Mouse (Mus musculus): ENCODE measurements around the gene 1700024P04Rik.
"Not testable (repeated sequence)": the region's sequence is repeated elsewhere in the genome, so short reads cannot be mapped to it uniquely, and the experiment has no call there.

The 1700024P04Rik gene

GRCm38 (mm10) chr13:98984465-98984864 lies at the start of gene 1700024P04Rik:
TSS of gene 1700024P04Rik (minus strand) at chr13:98984565.
- Histone ChIP-seq H3K36me3 (ENCODE audit: control insufficient read depth, insufficient read depth, low read length, poor library complexity, severe bottlenecking) (no peaks in the 10 kb centered on the region), H3K27me3 (ENCODE audit: control insufficient read depth, insufficient read depth, low read length, poor library complexity, severe bottlenecking) (no peaks in the 10 kb centered on the region)
- no peak for DNase-seq (ENCODE audit: low read depth, low spot score)

- Histone ChIP-seq H3K36me3 (ENCODE audit: control insufficient read depth, insufficient read depth, low read length, poor library complexity, severe bottlenecking) (no peaks in the 10 kb centered on the region), H3K27me3 (ENCODE audit: control insufficient read depth, insufficient read depth, low read length, poor library complexity, severe bottlenecking) (no peaks in the 10 kb centered on the region)
- DNase-seq (ENCODE audit: low read depth, low spot score), result no peak
Measured at GRCm38 (mm10) chr13:99031223-99032216, 47.2 kb upstream of the 1700024P04Rik start.

- H3K36me3 ChIP-seq (ENCODE audit: control insufficient read depth, insufficient read depth, low read length, poor library complexity, severe bottlenecking), result no peaks in the 10 kb centered on the region
- H3K27me3 ChIP-seq (ENCODE audit: control insufficient read depth, insufficient read depth, low read length, poor library complexity, severe bottlenecking), result no peaks in the 10 kb centered on the region
- DNase-seq (ENCODE audit: low read depth, low spot score), result no peak
Measured at GRCm38 (mm10) chr13:99030579-99031200, 46.3 kb upstream of the 1700024P04Rik start.

- no peaks in the 10 kb centered on the region for H3K27me3 ChIP-seq (ENCODE audit: control insufficient read depth, insufficient read depth, low read length, poor library complexity, severe bottlenecking)
- no peaks in the 10 kb centered on the region for H3K36me3 ChIP-seq (ENCODE audit: control insufficient read depth, insufficient read depth, low read length, poor library complexity, severe bottlenecking)
- DNase-seq (ENCODE audit: low read depth, low spot score), result no peak
Measured at GRCm38 (mm10) chr13:99025268-99025667, 40.9 kb upstream of the 1700024P04Rik start.

- no peak for DNase-seq (ENCODE audit: low read depth, low spot score)
- H3K36me3 ChIP-seq (ENCODE audit: control insufficient read depth, insufficient read depth, low read length, poor library complexity, severe bottlenecking), result no peaks in the 10 kb centered on the region
- no peaks in the 10 kb centered on the region for H3K27me3 ChIP-seq (ENCODE audit: control insufficient read depth, insufficient read depth, low read length, poor library complexity, severe bottlenecking)
Measured at GRCm38 (mm10) chr13:99022036-99022435, 37.7 kb upstream of the 1700024P04Rik start.

GRCm38 (mm10) chr13:99021181-99021580 lies 36.8 kb upstream of the 1700024P04Rik start:
- H3K36me3 ChIP-seq (ENCODE audit: control insufficient read depth, insufficient read depth, low read length, poor library complexity, severe bottlenecking), result no peaks in the 10 kb centered on the region
- no peak for DNase-seq (ENCODE audit: low read depth, low spot score)
- H3K27me3 ChIP-seq (ENCODE audit: control insufficient read depth, insufficient read depth, low read length, poor library complexity, severe bottlenecking), result no peaks in the 10 kb centered on the region

- Histone ChIP-seq H3K36me3 (ENCODE audit: control insufficient read depth, insufficient read depth, low read length, poor library complexity, severe bottlenecking) (no peaks in the 10 kb centered on the region), H3K27me3 (ENCODE audit: control insufficient read depth, insufficient read depth, low read length, poor library complexity, severe bottlenecking) (no peaks in the 10 kb centered on the region)
- no peak for DNase-seq (ENCODE audit: low read depth, low spot score)
Measured at GRCm38 (mm10) chr13:99019831-99020669, 35.7 kb upstream of the 1700024P04Rik start.

- Histone ChIP-seq H3K36me3 (ENCODE audit: control insufficient read depth, insufficient read depth, low read length, poor library complexity, severe bottlenecking) (no peaks in the 10 kb centered on the region), H3K27me3 (ENCODE audit: control insufficient read depth, insufficient read depth, low read length, poor library complexity, severe bottlenecking) (no peaks in the 10 kb centered on the region)
- no peak for DNase-seq (ENCODE audit: low read depth, low spot score)
Measured at GRCm38 (mm10) chr13:99018526-99019201, 34.3 kb upstream of the 1700024P04Rik start.

GRCm38 (mm10) chr13:99016696-99017095 lies 32.3 kb upstream of the 1700024P04Rik start:
- no peaks in the 10 kb centered on the region for H3K36me3 ChIP-seq (ENCODE audit: control insufficient read depth, insufficient read depth, low read length, poor library complexity, severe bottlenecking)
- DNase-seq (ENCODE audit: low read depth, low spot score), result no peak
- H3K27me3 ChIP-seq (ENCODE audit: control insufficient read depth, insufficient read depth, low read length, poor library complexity, severe bottlenecking), result no peaks in the 10 kb centered on the region

GRCm38 (mm10) chr13:99012891-99013290 lies 28.5 kb upstream of the 1700024P04Rik start:
- no peaks in the 10 kb centered on the region for H3K36me3 ChIP-seq (ENCODE audit: control insufficient read depth, insufficient read depth, low read length, poor library complexity, severe bottlenecking)
- H3K27me3 ChIP-seq (ENCODE audit: control insufficient read depth, insufficient read depth, low read length, poor library complexity, severe bottlenecking), result no peaks in the 10 kb centered on the region
- DNase-seq (ENCODE audit: low read depth, low spot score), result no peak

GRCm38 (mm10) chr13:99008013-99008412 lies 23.6 kb upstream of the 1700024P04Rik start:
- Histone ChIP-seq H3K27me3 (ENCODE audit: control insufficient read depth, insufficient read depth, low read length, poor library complexity, severe bottlenecking) (no peaks in the 10 kb centered on the region), H3K36me3 (ENCODE audit: control insufficient read depth, insufficient read depth, low read length, poor library complexity, severe bottlenecking) (no peaks in the 10 kb centered on the region)
- no peak for DNase-seq (ENCODE audit: low read depth, low spot score)

GRCm38 (mm10) chr13:99006389-99007099 lies 22.2 kb upstream of the 1700024P04Rik start:
- no peaks in the 10 kb centered on the region for H3K27me3 ChIP-seq (ENCODE audit: control insufficient read depth, insufficient read depth, low read length, poor library complexity, severe bottlenecking)
- DNase-seq (ENCODE audit: low read depth, low spot score), result no peak
- no peaks in the 10 kb centered on the region for H3K36me3 ChIP-seq (ENCODE audit: control insufficient read depth, insufficient read depth, low read length, poor library complexity, severe bottlenecking)

- H3K36me3 ChIP-seq (ENCODE audit: control insufficient read depth, insufficient read depth, low read length, poor library complexity, severe bottlenecking); H3K27me3 ChIP-seq (ENCODE audit: control insufficient read depth, insufficient read depth, low read length, poor library complexity, severe bottlenecking); DNase-seq (ENCODE audit: low read depth, low spot score): not testable (repeated sequence)
Measured at GRCm38 (mm10) chr13:99001652-99002051, 17.3 kb upstream of the 1700024P04Rik start.

- Histone ChIP-seq H3K36me3 (ENCODE audit: control insufficient read depth, insufficient read depth, low read length, poor library complexity, severe bottlenecking) (no peaks in the 10 kb centered on the region), H3K27me3 (ENCODE audit: control insufficient read depth, insufficient read depth, low read length, poor library complexity, severe bottlenecking) (no peaks in the 10 kb centered on the region)
- DNase-seq (ENCODE audit: low read depth, low spot score), result peak; percentile 11
Measured at GRCm38 (mm10) chr13:98997025-98997424, 12.7 kb upstream of the 1700024P04Rik start.

All from splenic B cell, adult 2 months (primary cell).